In genomic region chr11:46310647-46311063, GRCm38 (mm10) we compare ENCODE assay signal across 8 mouse cellular contexts. TPM values are rescaled to one million over a fixed set of nuclear protein-coding genes. Genes with fewer than 3 reads are reported as not detected.
DNase-seq lines count a peak whose midpoint lies in the region; ATAC-seq and TF ChIP-seq lines count a peak whose summit lies in the region.

No protein-coding gene starts in this region.

- no peak overlapping the region for H3K27ac ChIP-seq in kidney, embryonic 15.5 days
- H3K27ac ChIP-seq in bone marrow macrophage, adult 2 months (ENCODE audit: insufficient read depth, low read depth, low read length): peak overlapping the region; percentile 1
- H3K27ac ChIP-seq in hindbrain, embryonic 15.5 days (replicated peaks): peak overlapping the region; percentile 85
- H3K27ac ChIP-seq in midbrain, postnatal 0 days (ENCODE audit: low read depth, low read length): peak overlapping the region; percentile 93

- peaks cover 3% of the 10 kb centered on the region; the same call in 1 of the 2 replicates for H3K27me3 ChIP-seq in kidney, embryonic 15.5 days
- no peaks in the 10 kb centered on the region for H3K27me3 ChIP-seq in hindbrain, embryonic 15.5 days
- H3K27me3 ChIP-seq in midbrain, postnatal 0 days (ENCODE audit: insufficient read depth, low read length): no peaks in the 10 kb centered on the region

- H3K36me3 ChIP-seq in kidney, embryonic 15.5 days: no peaks in the 10 kb centered on the region
- no peaks in the 10 kb centered on the region for H3K36me3 ChIP-seq in hindbrain, embryonic 15.5 days
- no peaks in the 10 kb centered on the region for H3K36me3 ChIP-seq in midbrain, postnatal 0 days (ENCODE audit: insufficient read depth, low read length)

- 69% methylated on average over 5 of the region's 5 CpGs for WGBS in kidney, embryonic 15.5 days
- 27% methylated on average over 5 of the region's 5 CpGs for WGBS in hindbrain, embryonic 15.5 days
- WGBS in midbrain, postnatal 0 days: 13% methylated on average over 5 of the region's 5 CpGs

- no peak for TF ChIP-seq CTCF in bone marrow macrophage, adult 2 months (IDR thresholded peaks at IDR 0.05; ENCODE audit: low read depth, low read length)
- TF ChIP-seq CTCF in midbrain, postnatal 0 days (IDR thresholded peaks at IDR 0.05): no peak

- no peak overlapping the region for H3K9ac ChIP-seq in kidney, embryonic 15.5 days
- peak overlapping the region; percentile 82 for H3K9ac ChIP-seq in hindbrain, embryonic 15.5 days
- peak overlapping the region; percentile 92; the same call in 1 of the 2 replicates for H3K9ac ChIP-seq in midbrain, postnatal 0 days (replicated peaks; ENCODE audit: low read length, poor library complexity, severe bottlenecking)

- H3K4me1 ChIP-seq in kidney, embryonic 15.5 days: peaks cover 38% of the 10 kb centered on the region
- H3K4me1 ChIP-seq in bone marrow macrophage, adult 2 months (ENCODE audit: control insufficient read depth, insufficient read depth, low read length): peaks cover 58% of the 10 kb centered on the region
- peaks cover 38% of the 10 kb centered on the region for H3K4me1 ChIP-seq in hindbrain, embryonic 15.5 days (replicated peaks)
- H3K4me1 ChIP-seq in midbrain, postnatal 0 days (ENCODE audit: insufficient read depth, low read length): peaks cover 5% of the 10 kb centered on the region; the same call in 1 of the 2 replicates

- no peak for TF ChIP-seq POLR2A in bone marrow macrophage, adult 2 months (IDR thresholded peaks at IDR 0.05; ENCODE audit: borderline replicate concordance, low read depth, low read length)

- no peak for ATAC-seq in kidney, embryonic 15.5 days (replicated peaks; ENCODE audit: low FRiP score)
- ATAC-seq in hindbrain, embryonic 15.5 days (ENCODE audit: low FRiP score, low read depth): 0 out of 2 replicates have a peak, but pooled peaks have one; percentile 0
- ATAC-seq in midbrain, postnatal 0 days (ENCODE audit: low FRiP score): peak; percentile 47; the same call in 1 of the 2 replicates
- ATAC-seq in erythroid progenitor cell, adult 5-6 weeks (replicated peaks; ENCODE audit: low FRiP score, poor library complexity, severe bottlenecking): no peak

- no peak for DNase-seq in kidney, postnatal 36 days
- DNase-seq in midbrain, postnatal 0 days (ENCODE audit: low spot score): peak; percentile 73
- no peak for DNase-seq in cerebellum, postnatal 4 days (ENCODE audit: low spot score in 2 of 2)
- no peak for DNase-seq in adipocyte (ENCODE audit: low spot score)

- peak overlapping the region; percentile 69 for H3K4me2 ChIP-seq in kidney, embryonic 15.5 days
- peak overlapping the region; percentile 82 for H3K4me2 ChIP-seq in hindbrain, embryonic 15.5 days
- peak overlapping the region; percentile 85 for H3K4me2 ChIP-seq in midbrain, postnatal 0 days (ENCODE audit: low read depth, low read length, poor library complexity, severe bottlenecking)

- H3K9me3 ChIP-seq in kidney, embryonic 15.5 days (replicated peaks): no peaks in the 10 kb centered on the region
- no peaks in the 10 kb centered on the region for H3K9me3 ChIP-seq in hindbrain, embryonic 15.5 days
- H3K9me3 ChIP-seq in midbrain, postnatal 0 days (ENCODE audit: low read length): no peaks in the 10 kb centered on the region

- H3K4me3 ChIP-seq in kidney, embryonic 15.5 days (replicated peaks): peak overlapping the region; percentile 80
- peak overlapping the region; percentile 91; the same call in 1 of the 2 replicates for H3K4me3 ChIP-seq in bone marrow macrophage, adult 2 months (ENCODE audit: insufficient read depth, low read length)
- H3K4me3 ChIP-seq in hindbrain, embryonic 15.5 days: peak overlapping the region; percentile 59
- peak overlapping the region; percentile 97 for H3K4me3 ChIP-seq in midbrain, postnatal 0 days (ENCODE audit: low read depth, low read length)

RNA-seq across cellular contexts. Expression of gene Cyfip2, which starts 2.0 kb away (rescaled TPM):
- 15.3 and 15.5 TPM in 2 replicates for polyA plus RNA-seq in kidney, embryonic 15.5 days (2015; fragmentation: Nextera tagmentation; extraction: Ambion mirVana)
- polyA plus RNA-seq in bone marrow macrophage, adult 2 months (2012; ENCODE audit: insufficient read depth, insufficient read length, missing spikeins): 10.3 and 11.4 TPM in 2 replicates
- 90.3 and 95.4 TPM in 2 replicates for polyA plus RNA-seq in hindbrain, embryonic 15.5 days (2015; fragmentation: Nextera tagmentation; extraction: Ambion mirVana)
- 133 and 141 TPM in 2 replicates for total RNA-seq in midbrain, postnatal 0 days (2014; rRNA removed)
- 79.4 and 83.7 TPM in 2 replicates for polyA plus RNA-seq in midbrain, postnatal 0 days (2015; fragmentation: Nextera tagmentation; extraction: Ambion mirVana)
- 42.9 and 56.6 TPM in 2 replicates for total RNA-seq in erythroid progenitor cell, adult 5-6 weeks (2015; ENCODE audit: low replicate concordance)
- total RNA-seq in erythroid progenitor cell, adult 5-6 weeks (2017; ENCODE audit: low replicate concordance): 13.5 and 14.4 TPM in 2 replicates

Comparison
In these comparisons a context has a peak if more than half of its experiments do, and no peak if none do; other contexts are left out.
1. ATAC-seq: peak in hindbrain, embryonic 15.5 days (single experiment) and midbrain, postnatal 0 days (single experiment); none in kidney, embryonic 15.5 days (single experiment) and erythroid progenitor cell, adult 5-6 weeks (single experiment).
2. Peak in every context shown above with its lines, with median percentiles within 50 percentile points of each other: H3K4me2 ChIP-seq and H3K4me3 ChIP-seq.